Mouse (Mus musculus): ENCODE measurements at regions not wholly inside any gene's neighbourhood (a gene's known extent, or its start where the extent isn't known, plus 50 kb on each side); places are given as distances from the start of the nearest gene placed in this dataset.

GRCm38 (mm10) chr6:143598916-143599315, 431.9 kb downstream of the Etnk1 start:
- ATAC-seq (replicated peaks; ENCODE audit: low FRiP score, poor library complexity, severe bottlenecking) = no peak

GRCm38 (mm10) chr6:143609100-143609499, 442.1 kb downstream of the Etnk1 start:
- peak; percentile 70 for ATAC-seq (replicated peaks; ENCODE audit: low FRiP score, poor library complexity, severe bottlenecking)

- no peak for ATAC-seq (replicated peaks; ENCODE audit: low FRiP score, poor library complexity, severe bottlenecking)
Observed at GRCm38 (mm10) chr6:143612966-143613365, 445.9 kb downstream of the Etnk1 start.

- ATAC-seq (replicated peaks; ENCODE audit: low FRiP score, poor library complexity, severe bottlenecking) = no peak
Observed at GRCm38 (mm10) chr6:143614431-143614987, 447.5 kb downstream of the Etnk1 start.

GRCm38 (mm10) chr6:143615361-143615760, 448.3 kb downstream of the Etnk1 start:
- ATAC-seq (replicated peaks; ENCODE audit: low FRiP score, poor library complexity, severe bottlenecking) = no peak; the same call in 1 of the 2 replicates

GRCm38 (mm10) chr6:143616386-143616785, 449.4 kb downstream of the Etnk1 start:
- ATAC-seq (replicated peaks; ENCODE audit: low FRiP score, poor library complexity, severe bottlenecking) = no peak

- ATAC-seq (replicated peaks; ENCODE audit: low FRiP score, poor library complexity, severe bottlenecking) = no peak
Observed at GRCm38 (mm10) chr6:143618558-143618957, 451.5 kb downstream of the Etnk1 start.

GRCm38 (mm10) chr6:143620583-143620982, 453.6 kb downstream of the Etnk1 start:
- no peak for ATAC-seq (replicated peaks; ENCODE audit: low FRiP score, poor library complexity, severe bottlenecking)

- no peak for ATAC-seq (replicated peaks; ENCODE audit: low FRiP score, poor library complexity, severe bottlenecking)
Observed at GRCm38 (mm10) chr6:143622161-143622560, 455.1 kb downstream of the Etnk1 start.

GRCm38 (mm10) chr6:143624901-143625300, 457.9 kb downstream of the Etnk1 start:
- ATAC-seq (replicated peaks; ENCODE audit: low FRiP score, poor library complexity, severe bottlenecking) = no peak

GRCm38 (mm10) chr6:143631581-143631980, 464.6 kb downstream of the Etnk1 start:
- ATAC-seq (replicated peaks; ENCODE audit: low FRiP score, poor library complexity, severe bottlenecking) = no peak

GRCm38 (mm10) chr6:143633710-143634109, 466.7 kb downstream of the Etnk1 start:
- ATAC-seq (replicated peaks; ENCODE audit: low FRiP score, poor library complexity, severe bottlenecking) = no peak

GRCm38 (mm10) chr6:143634334-143634733, 467.3 kb downstream of the Etnk1 start:
- ATAC-seq (replicated peaks; ENCODE audit: low FRiP score, poor library complexity, severe bottlenecking) = no peak

- no peak for ATAC-seq (replicated peaks; ENCODE audit: low FRiP score, poor library complexity, severe bottlenecking)
Observed at GRCm38 (mm10) chr6:143635043-143635442, 468.0 kb downstream of the Etnk1 start.

GRCm38 (mm10) chr6:143640652-143641051, 473.6 kb downstream of the Etnk1 start:
- ATAC-seq (replicated peaks; ENCODE audit: low FRiP score, poor library complexity, severe bottlenecking) = no peak

GRCm38 (mm10) chr6:143642052-143642451, 475.0 kb downstream of the Etnk1 start:
- ATAC-seq (replicated peaks; ENCODE audit: low FRiP score, poor library complexity, severe bottlenecking) = no peak

GRCm38 (mm10) chr6:143645989-143646388, 479.0 kb downstream of the Etnk1 start:
- ATAC-seq (replicated peaks; ENCODE audit: low FRiP score, poor library complexity, severe bottlenecking) = no peak

- ATAC-seq (replicated peaks; ENCODE audit: low FRiP score, poor library complexity, severe bottlenecking) = no peak
Observed at GRCm38 (mm10) chr6:143648501-143648900, 481.5 kb downstream of the Etnk1 start.

- no peak for ATAC-seq (replicated peaks; ENCODE audit: low FRiP score, poor library complexity, severe bottlenecking)
Observed at GRCm38 (mm10) chr6:143656576-143656975, 489.6 kb downstream of the Etnk1 start.

GRCm38 (mm10) chr6:143660837-143661236, 493.8 kb downstream of the Etnk1 start:
- ATAC-seq (replicated peaks; ENCODE audit: low FRiP score, poor library complexity, severe bottlenecking) = no peak

- no peak for ATAC-seq (replicated peaks; ENCODE audit: low FRiP score, poor library complexity, severe bottlenecking)
Observed at GRCm38 (mm10) chr6:143663306-143663705, 496.3 kb downstream of the Etnk1 start.

- no peak for ATAC-seq (replicated peaks; ENCODE audit: low FRiP score, poor library complexity, severe bottlenecking)
Observed at GRCm38 (mm10) chr6:143665374-143665773, 498.4 kb downstream of the Etnk1 start.

Measured in erythroid progenitor cell, adult 5-6 weeks (primary cell).